Mouse (Mus musculus): ENCODE measurements around the gene Eddm3b. TPM values are rescaled to one million over a fixed set of nuclear protein-coding genes. Genes with fewer than 3 reads are reported as not detected.

Gene Eddm3b
- total and polyA plus RNA-seq, 2 experiments from 2014 or later, result 0.22 TPM; not detected in 1

DNA sequence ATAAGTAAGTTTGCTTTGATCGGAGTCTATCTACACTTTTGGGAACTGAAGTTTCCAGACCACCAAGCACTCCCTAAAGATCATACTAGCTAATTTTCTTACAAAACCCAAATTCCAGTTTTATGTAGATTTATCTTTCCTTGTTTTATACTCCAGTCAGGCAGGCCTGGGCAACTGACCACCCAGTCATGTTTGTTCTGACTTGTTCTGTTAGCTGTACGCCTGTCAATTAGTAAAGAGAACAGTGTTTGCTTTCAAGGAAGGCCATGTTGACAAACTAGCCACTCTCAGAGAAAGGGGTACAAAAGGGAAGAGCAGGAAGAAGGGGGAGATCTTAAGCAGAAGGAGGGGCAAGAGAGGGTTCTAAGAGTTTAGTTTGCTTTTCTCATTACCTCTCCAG is 9.9 kb upstream of the Eddm3b start:
- no peaks in the 10 kb centered on the region for H3K27me3 ChIP-seq (ENCODE audit: insufficient read depth, low read length)
- no peak overlapping the region for H3K4me3 ChIP-seq (ENCODE audit: low read depth, low read length)
- TF ChIP-seq CTCF (IDR thresholded peaks at IDR 0.05; ENCODE audit: low read depth), result no peak
- WGBS, result 82% methylated on average over 2 of the region's 2 CpGs
- H3K9me3 ChIP-seq (ENCODE audit: low read length), result no peaks in the 10 kb centered on the region
- H3K36me3 ChIP-seq (ENCODE audit: insufficient read depth), result no peaks in the 10 kb centered on the region
- H3K9ac ChIP-seq, result no peak overlapping the region
- ATAC-seq (no peak), DNase-seq (no peak)
- H3K4me2 ChIP-seq (ENCODE audit: low read depth), result no peak overlapping the region
- no peak overlapping the region for H3K27ac ChIP-seq (ENCODE audit: low read depth, low read length)
- no peaks in the 10 kb centered on the region for H3K4me1 ChIP-seq (ENCODE audit: insufficient read depth)

DNA sequence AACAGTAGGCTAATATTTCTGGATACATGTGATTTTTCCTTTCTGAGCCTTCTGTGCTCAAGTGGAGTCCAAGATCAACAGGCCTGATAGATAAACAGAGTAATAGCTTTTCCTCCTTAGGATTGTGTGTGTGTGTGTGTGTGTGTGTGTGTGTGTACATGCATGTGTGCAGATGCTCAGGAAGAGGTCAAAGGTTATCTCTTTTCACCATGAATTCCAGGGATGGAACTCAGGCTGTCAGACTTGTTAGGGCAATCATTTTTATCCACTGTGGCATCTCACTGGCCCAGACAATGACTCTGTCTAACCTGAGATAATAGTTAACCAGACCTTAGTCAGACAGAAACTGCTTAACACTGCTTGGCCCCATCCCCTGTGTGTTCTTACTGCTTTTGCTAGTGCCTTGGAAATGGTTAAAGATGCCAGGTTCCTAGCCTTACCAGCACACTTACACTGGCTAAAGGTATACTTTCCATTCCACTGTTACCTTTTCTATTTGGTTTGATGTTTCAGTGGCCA is 7.7 kb upstream of the Eddm3b start:
- no peaks in the 10 kb centered on the region for H3K4me1 ChIP-seq (ENCODE audit: insufficient read depth)
- no peaks in the 10 kb centered on the region for H3K36me3 ChIP-seq (ENCODE audit: insufficient read depth)
- TF ChIP-seq CTCF (IDR thresholded peaks at IDR 0.05; ENCODE audit: low read depth), result no peak
- no peaks in the 10 kb centered on the region for H3K9me3 ChIP-seq (ENCODE audit: low read length)
- H3K4me2 ChIP-seq (ENCODE audit: low read depth), result no peak overlapping the region
- no peaks in the 10 kb centered on the region for H3K27me3 ChIP-seq (ENCODE audit: insufficient read depth, low read length)
- H3K9ac ChIP-seq, result no peak overlapping the region
- DNase-seq (no peak), ATAC-seq (no peak)
- H3K27ac ChIP-seq (ENCODE audit: low read depth, low read length), result no peak overlapping the region
- H3K4me3 ChIP-seq (ENCODE audit: low read depth, low read length), result no peak overlapping the region

DNA sequence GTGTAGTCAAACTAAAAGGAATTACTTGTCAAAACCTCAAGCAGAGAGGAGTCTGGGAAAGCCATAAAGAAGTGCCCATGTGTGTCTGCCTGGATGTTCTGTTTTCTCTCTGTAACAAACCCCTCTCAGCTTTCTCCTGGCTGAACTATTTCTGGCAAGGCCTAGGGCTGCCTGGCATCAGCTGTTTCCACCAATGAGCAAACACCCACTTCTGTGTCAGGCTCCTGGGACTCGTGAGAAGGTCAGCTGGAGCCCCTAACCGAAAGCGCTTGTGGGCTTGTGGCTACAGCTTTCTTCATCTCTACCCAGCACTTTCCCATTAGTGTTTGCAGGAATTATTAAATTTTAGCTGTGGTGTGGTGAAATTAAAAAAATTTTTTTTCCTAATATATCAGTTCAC is 2.3 kb upstream of the Eddm3b start:
- ATAC-seq, result no peak
- DNase-seq, result no peak
- no peak for TF ChIP-seq CTCF (IDR thresholded peaks at IDR 0.05; ENCODE audit: low read depth)
- WGBS, result 77% methylated on average over 3 of the region's 3 CpGs
- Histone ChIP-seq H3K4me2 (ENCODE audit: low read depth) (no peak overlapping the region), H3K36me3 (ENCODE audit: insufficient read depth) (no peaks in the 10 kb centered on the region), H3K4me1 (ENCODE audit: insufficient read depth) (no peaks in the 10 kb centered on the region), H3K9ac (no peak overlapping the region), H3K27ac (ENCODE audit: low read depth, low read length) (no peak overlapping the region), H3K4me3 (ENCODE audit: low read depth, low read length) (no peak overlapping the region), H3K9me3 (ENCODE audit: low read length) (no peaks in the 10 kb centered on the region), H3K27me3 (ENCODE audit: insufficient read depth, low read length) (no peaks in the 10 kb centered on the region)

DNA sequence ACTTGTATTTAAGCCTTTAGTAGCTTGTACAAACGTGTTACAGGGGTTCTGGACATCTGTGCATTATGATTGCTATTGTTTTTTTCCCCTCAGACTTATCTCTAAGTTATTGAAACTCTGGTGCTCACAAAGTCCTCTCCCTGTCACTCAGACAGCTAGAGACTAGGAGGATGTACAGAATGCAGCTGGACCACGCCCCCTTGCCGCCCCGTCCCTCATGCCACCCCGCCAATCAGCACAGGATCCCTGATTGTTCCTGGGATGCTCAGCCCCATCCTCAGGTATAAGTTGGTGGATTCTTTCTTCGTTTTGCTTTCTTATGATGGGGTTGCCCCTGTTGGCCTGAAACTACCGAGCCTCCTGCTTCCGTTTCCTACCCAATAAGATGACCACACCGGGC is 750 bp upstream of the Eddm3b start:
- Histone ChIP-seq H3K36me3 (ENCODE audit: insufficient read depth) (no peaks in the 10 kb centered on the region), H3K9ac (no peak overlapping the region), H3K4me1 (ENCODE audit: insufficient read depth) (no peaks in the 10 kb centered on the region), H3K4me2 (ENCODE audit: low read depth) (no peak overlapping the region), H3K27me3 (ENCODE audit: insufficient read depth, low read length) (no peaks in the 10 kb centered on the region), H3K27ac (ENCODE audit: low read depth, low read length) (no peak overlapping the region), H3K4me3 (ENCODE audit: low read depth, low read length) (no peak overlapping the region), H3K9me3 (ENCODE audit: low read length) (no peaks in the 10 kb centered on the region)
- 36% methylated on average over 9 of the region's 9 CpGs for WGBS
- no peak for ATAC-seq
- DNase-seq, result no peak
- TF ChIP-seq CTCF (IDR thresholded peaks at IDR 0.05; ENCODE audit: low read depth), result no peak

DNA sequence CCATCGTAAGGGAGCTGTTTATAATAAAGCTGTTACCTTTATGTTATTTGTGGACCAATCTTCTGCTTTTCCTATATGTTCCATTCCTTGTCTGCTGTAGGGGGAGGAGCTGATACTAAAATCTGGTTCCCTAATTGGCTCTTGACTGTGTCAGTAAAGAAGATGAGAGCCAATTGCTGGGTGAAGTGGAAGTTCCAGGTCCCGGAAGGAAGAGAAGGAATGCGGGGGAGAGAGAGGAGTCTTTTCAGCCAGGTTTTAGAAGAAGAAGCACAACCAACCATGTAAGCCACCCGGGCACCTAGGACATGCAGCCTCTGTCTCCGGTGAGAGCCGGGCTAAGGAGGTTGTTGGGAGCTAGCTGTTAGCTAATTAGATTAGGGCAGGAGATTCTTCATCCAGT is 11.5 kb downstream of the Eddm3b start:
- Histone ChIP-seq H3K9me3 (ENCODE audit: low read length) (0 out of 2 replicates have a peak, but pooled peaks cover 6% of the 10 kb centered on the region), H3K27ac (ENCODE audit: low read depth, low read length) (no peak overlapping the region), H3K9ac (no peak overlapping the region), H3K27me3 (ENCODE audit: insufficient read depth, low read length) (no peaks in the 10 kb centered on the region), H3K4me1 (ENCODE audit: insufficient read depth) (no peaks in the 10 kb centered on the region), H3K36me3 (ENCODE audit: insufficient read depth) (no peaks in the 10 kb centered on the region), H3K4me2 (ENCODE audit: low read depth) (no peak overlapping the region), H3K4me3 (ENCODE audit: low read depth, low read length) (no peak overlapping the region)
- 88% methylated on average over 6 of the region's 6 CpGs for WGBS
- DNase-seq (no peak), ATAC-seq (no peak)
- TF ChIP-seq CTCF (IDR thresholded peaks at IDR 0.05; ENCODE audit: low read depth), result no peak

DNA sequence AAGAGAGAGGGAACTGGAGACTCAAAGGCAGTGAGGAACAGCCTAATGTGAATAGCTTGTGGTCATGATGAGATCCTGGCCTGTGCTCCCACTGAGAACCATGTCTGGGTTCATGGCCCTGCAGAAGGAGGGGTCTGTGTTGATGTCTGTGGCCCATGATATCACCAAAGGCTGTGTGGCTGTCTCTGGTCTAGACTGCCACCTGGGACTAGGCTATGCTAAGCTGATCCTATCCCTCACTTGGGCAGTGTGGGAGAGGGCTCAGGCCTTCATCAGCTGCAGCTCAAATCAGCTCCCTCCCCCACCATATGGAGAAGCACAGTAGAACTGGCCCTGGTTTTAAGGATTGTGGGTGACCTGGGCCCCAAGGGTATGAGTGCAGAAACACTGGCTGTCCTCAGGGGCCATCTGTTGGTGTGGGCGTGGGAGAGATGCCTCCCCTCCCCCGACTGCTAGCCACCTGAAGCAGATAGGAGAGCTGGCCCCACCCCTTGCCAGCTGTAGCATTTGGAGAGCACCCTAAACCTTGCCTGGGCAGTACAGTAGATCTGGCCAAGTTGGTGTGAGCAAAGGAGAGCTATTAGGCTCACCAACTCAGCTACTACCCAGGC is 13.5 kb downstream of the Eddm3b start:
- no peak overlapping the region for H3K9ac ChIP-seq
- 81% methylated on average over 2 of the region's 2 CpGs for WGBS
- no peak for TF ChIP-seq CTCF (IDR thresholded peaks at IDR 0.05; ENCODE audit: low read depth)
- no peak overlapping the region for H3K27ac ChIP-seq (ENCODE audit: low read depth, low read length)
- DNase-seq (no peak), ATAC-seq (no peak)
- no peaks in the 10 kb centered on the region for H3K36me3 ChIP-seq (ENCODE audit: insufficient read depth)
- no peak overlapping the region for H3K4me3 ChIP-seq (ENCODE audit: low read depth, low read length)
- H3K4me2 ChIP-seq (ENCODE audit: low read depth), result no peak overlapping the region
- 0 out of 2 replicates have a peak, but pooled peaks cover 6% of the 10 kb centered on the region for H3K9me3 ChIP-seq (ENCODE audit: low read length)
- no peaks in the 10 kb centered on the region for H3K4me1 ChIP-seq (ENCODE audit: insufficient read depth)
- H3K27me3 ChIP-seq (ENCODE audit: insufficient read depth, low read length), result no peaks in the 10 kb centered on the region

DNA sequence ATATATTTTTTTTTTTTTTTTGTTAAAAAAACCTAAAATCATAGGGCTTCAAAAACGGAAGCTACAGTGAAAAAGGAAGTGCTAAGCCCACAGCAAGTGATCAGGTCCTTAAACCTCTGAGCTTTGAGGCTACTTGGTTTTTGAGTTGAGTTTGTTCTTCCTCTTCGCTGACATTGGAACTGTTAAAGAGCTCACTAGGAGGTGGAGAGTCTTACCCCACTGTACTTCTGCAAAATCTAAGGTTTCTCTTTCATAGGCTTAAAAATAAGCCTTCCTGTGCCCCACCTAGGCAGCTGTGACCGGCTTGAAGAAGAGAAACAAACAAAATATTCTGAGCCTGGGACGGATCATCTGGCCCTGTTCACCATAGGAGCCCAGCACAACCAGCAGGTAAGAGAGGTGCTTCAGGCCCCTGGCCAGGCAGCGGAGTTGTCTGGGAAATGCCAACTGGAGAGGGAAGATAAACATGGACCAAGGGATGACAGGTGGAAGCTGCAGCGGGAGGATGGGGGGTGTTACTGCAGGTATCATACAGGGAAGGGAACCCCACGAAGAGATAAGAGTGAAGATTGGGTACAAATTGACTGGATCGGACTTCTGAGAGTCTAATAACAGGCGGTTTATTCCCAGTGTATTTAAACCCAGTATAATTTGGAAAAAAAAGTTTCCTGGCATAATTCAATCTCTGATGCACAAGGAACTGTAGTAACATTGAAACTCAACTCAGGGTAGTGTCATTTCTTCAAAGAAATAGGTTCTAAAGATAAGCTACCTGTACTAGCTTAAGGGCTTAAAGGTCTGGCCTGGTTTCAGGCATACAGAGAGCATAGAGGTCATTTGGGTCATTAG is 14.8 kb downstream of the Eddm3b start:
- ATAC-seq, result no peak
- Histone ChIP-seq H3K4me3 (ENCODE audit: low read depth, low read length) (no peak overlapping the region), H3K9me3 (ENCODE audit: low read length) (0 out of 2 replicates have a peak, but pooled peaks cover 6% of the 10 kb centered on the region), H3K9ac (no peak overlapping the region), H3K27ac (ENCODE audit: low read depth, low read length) (no peak overlapping the region), H3K27me3 (ENCODE audit: insufficient read depth, low read length) (no peaks in the 10 kb centered on the region), H3K4me2 (ENCODE audit: low read depth) (no peak overlapping the region), H3K36me3 (ENCODE audit: insufficient read depth) (no peaks in the 10 kb centered on the region), H3K4me1 (ENCODE audit: insufficient read depth) (no peaks in the 10 kb centered on the region)
- WGBS, result 86% methylated on average over 9 of the region's 9 CpGs
- DNase-seq, result no peak
- TF ChIP-seq CTCF (IDR thresholded peaks at IDR 0.05; ENCODE audit: low read depth), result no peak
